Mouse (Mus musculus) right cerebral cortex, postnatal 25 days (tissue): ENCODE measurements around the gene Srrm2.

ENCODE experiments used
- DNase-seq: peaks from one replicate; pipeline ENCODE4 v3.0.0; 2022

Gene Srrm2

DNA sequence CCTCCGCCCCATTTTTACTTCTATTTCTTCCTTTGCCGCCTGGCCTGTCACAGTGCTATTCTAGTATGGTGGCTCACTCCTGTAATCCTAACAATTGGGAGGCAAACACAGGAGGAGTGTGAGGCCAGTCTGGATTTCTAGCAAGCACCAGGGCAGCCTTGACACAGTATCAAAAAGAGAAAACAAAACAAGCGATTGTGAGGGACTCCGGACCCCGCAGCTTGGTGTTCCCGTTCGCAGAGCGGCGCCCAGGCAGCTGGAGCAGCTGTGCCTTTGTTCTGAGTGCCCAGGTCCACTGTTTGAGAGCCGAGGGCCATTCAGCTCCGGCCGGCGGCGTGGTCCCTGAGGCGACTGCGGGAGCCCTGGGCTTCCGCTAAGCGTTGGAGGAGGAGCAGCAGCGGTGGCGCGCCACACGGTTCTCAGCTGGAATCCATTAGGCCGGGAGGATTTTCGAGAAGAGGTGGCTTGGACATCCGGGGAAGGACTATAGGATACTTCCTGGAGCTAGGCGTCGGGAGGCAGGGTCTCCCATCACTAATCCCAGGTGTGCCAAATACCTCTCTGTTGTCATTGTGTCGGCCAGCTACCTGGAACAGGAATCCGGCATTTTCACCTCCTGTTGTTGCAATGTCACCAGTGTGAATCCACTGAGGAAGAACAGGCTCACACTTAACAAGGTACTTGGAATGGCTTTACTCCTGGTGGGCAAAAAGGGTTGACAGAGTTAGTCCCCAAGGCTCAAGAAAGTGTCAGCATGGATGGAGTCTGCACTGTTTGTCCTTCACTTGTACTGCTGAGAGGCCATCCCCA is at the start of gene Srrm2:
TSS of gene Srrm2 (plus strand) at position 264 of the 810 bp plus-strand sequence.
- peak; percentile 67 for DNase-seq

- DNase-seq = no peak
Observed at GRCm38 (mm10) chr17:23740598-23741021, 49.7 kb upstream of the Srrm2 start, which contains the start of gene Paqr4. Paqr4 (minus strand) TSS chr17:23740867.

DNA sequence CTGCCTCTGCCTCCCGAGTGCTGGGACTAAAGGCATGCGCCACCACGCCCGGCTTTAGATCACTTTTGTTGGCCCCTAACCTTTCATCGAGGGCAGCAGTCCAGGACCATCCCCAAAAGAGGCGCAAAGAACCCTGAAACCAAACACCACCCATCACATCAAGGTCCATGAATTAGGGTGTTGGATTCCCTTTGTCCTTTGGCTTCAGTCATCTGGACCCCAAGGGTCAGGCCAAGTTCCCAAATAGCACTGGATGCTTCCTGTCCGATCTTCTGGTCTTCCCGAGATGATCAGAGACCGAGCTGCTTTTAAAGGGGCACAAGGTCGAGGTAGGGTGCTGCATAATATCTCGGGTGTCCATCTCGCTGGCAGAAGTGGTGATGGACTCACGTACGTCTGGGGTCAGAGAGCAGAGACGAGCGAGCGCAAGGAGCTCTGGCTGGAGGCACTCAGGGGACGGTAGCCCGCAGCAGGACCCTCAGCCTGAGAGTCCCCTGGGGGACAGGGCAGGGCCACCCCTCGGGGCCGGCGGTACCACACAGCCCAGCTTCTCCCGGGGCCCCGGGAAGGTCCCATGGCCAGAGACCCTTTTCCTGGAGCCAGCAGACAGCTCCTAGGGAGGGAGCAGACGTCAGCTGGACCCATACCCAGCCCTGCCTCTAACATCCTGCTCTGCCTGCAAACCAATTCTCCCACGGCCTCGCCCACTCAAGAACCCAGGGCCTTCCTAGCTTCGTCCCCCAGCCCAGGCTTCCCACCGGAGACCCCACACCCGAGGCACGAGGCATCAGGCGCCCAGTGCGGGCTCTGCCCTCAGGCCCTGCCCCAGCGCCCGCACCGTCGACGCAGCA is 48.7 kb upstream of the Srrm2 start:
- no peak for DNase-seq

DNA sequence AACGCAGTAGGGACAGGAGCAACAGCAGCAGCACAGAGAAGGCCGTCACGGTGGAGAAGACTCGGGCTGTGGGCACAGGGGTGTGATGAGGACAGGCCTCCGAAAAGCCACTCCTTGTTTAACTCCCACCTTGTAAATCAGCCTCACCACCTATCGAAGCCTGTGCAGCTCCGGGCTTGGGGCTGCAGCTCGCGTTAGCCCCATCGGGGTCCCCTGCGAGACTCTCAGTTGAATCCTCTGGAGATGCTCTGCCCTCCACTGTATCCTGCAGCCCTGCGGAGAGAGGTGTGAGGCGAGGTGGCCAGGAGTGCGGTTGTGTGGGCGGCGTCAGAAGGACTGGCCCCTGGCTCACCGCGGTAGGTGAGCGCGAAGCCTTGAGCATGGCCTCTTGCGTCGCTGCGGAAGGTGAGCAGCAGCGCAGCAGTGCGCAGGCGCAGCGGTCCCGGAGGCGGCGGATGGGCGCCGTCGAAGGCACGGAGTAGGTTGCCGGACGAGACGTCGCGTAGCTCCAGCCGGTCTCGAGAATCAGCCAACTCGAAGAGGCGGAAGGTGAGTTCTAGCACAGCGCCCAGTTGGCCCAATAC is 48.0 kb upstream of the Srrm2 start:
- no peak for DNase-seq

GRCm38 (mm10) chr17:23742941-23743340 is 47.4 kb upstream of the Srrm2 start:
- DNase-seq = no peak

DNA sequence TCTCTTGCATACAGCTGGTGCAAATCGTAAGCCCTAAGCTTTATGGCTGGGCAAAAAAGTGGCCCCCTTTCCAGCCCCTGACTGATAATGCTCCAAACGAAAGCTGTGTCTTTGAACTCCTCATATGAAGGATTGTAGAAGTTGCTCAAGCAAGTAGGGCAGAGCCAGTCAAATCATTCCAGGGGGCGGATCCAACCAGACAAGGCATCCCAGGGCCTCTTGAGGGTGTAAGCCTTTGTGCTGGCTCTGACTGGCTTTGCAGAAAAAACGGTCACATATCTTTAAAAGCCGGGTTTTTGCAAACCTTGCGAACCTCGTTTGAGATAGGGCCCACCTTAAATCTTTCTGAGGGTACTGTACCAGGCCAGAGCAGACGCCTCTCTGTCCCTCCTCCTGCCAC is 46.3 kb upstream of the Srrm2 start:
- DNase-seq = no peak

- no peak for DNase-seq
Observed at GRCm38 (mm10) chr17:23744651-23745050, 45.7 kb upstream of the Srrm2 start.

- no peak for DNase-seq
Observed at GRCm38 (mm10) chr17:23745301-23746251, 44.8 kb upstream of the Srrm2 start, which contains the start of gene Kremen2. Kremen2 (minus strand) TSS chr17:23745833.

GRCm38 (mm10) chr17:23746311-23746710 is 44.0 kb upstream of the Srrm2 start:
- no peak for DNase-seq

DNA sequence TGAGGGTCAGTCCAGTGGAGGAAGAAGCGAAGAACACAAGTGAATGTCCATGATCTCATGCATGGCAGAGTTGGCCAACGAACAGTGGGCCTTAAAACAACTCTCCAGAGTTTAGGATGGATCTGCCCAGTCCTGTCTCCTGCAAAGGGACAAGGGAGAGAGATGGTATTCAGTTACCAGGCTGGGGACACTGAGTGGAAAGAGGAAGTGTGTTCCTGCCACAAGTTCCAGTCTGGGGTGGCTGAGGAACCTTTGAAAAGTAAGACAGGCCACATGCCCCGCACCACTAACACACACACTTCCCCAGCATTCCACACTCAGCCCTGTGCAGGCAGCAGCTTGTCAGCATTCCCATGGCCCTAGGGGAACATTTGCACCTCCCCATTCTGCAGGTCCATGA is 43.6 kb upstream of the Srrm2 start:
- DNase-seq = no peak

- DNase-seq = no peak
Observed at GRCm38 (mm10) chr17:23747471-23747870, 42.9 kb upstream of the Srrm2 start.

DNA sequence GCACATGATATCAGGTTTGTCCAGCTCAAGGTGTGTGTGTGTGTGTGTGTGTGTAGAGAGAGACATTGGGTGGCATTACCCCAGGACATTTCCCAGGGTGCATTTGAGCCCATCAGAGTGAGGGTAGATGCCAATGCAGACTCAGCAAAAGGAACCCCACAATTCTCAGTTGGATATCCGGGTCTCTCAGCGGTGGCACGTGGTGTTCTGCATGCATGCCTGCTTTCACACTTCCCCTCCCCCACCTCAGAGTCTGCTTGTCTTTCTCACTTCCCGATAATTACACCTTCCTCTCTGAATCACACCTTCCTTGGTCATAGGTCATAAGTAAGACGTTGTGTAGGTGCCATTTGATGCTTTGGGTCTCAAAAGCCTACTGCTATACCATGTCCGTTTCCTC is 42.3 kb upstream of the Srrm2 start:
- DNase-seq = no peak

GRCm38 (mm10) chr17:23748631-23749391 is 41.5 kb upstream of the Srrm2 start:
- peak; percentile 50 for DNase-seq

GRCm38 (mm10) chr17:23749400-23750191 is 40.7 kb upstream of the Srrm2 start:
- no peak for DNase-seq

- DNase-seq = no peak
Observed at GRCm38 (mm10) chr17:23755689-23756088, 34.6 kb upstream of the Srrm2 start.

GRCm38 (mm10) chr17:23757581-23757980 is 32.8 kb upstream of the Srrm2 start:
- DNase-seq = no peak

DNA sequence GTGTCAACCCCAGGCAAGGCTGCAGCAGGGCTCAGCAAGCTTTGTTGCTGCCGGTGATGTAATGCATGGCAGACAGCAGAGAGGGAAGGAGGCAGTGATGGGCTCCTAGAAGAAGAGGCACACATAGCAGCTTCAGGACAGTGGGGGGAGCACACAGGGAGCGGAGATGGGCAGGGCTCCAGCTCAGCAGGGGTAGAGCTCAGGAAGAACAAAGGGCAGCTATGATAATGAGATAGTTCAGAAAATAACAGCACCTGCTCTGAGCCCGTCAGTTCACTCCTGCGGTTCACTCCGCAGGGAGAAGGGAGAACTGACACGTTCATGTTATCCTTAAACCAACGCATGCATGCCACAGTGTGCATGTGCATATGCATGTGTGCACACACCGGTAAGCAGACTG is 31.5 kb upstream of the Srrm2 start:
- no peak for DNase-seq

DNA sequence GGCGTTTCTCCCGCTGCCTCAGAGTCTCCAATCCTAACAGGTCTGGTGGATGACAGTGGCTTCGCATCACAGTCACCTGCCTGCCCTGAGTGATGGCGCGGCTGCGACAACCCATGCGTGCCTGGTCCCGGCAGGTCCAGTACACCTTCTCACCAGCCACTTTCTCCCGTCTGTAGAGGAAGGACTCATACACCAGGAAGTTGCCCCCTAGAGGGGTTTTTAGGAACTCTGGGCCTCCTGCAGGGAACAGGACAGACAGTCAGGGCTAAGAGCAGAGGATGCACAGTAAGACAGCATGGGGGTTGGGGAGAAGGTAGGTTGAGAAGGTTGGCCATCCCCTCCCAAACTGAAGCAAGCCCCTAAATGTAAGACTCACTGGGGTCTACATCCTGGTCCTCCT is 30.1 kb upstream of the Srrm2 start:
- DNase-seq = no peak

DNA sequence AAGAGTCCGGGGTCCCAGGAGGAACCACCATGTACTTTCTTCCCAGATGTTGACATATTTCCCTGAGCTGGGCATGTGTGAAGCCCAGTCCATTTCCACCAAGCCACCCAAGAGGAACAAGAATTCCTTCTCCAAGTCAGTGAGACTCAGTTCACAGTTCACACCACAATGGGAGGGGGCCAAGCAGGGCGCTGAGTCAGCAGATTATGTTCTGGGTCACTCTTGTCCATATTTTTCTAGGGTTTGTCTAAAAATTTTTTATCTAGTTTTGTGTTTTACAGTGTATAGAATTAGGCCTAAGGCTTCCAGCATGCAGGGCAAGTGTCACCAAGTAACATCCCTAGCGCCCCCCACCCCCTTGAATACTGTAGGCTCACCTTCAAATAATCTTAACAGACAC is 29.2 kb upstream of the Srrm2 start:
- no peak for DNase-seq

DNA sequence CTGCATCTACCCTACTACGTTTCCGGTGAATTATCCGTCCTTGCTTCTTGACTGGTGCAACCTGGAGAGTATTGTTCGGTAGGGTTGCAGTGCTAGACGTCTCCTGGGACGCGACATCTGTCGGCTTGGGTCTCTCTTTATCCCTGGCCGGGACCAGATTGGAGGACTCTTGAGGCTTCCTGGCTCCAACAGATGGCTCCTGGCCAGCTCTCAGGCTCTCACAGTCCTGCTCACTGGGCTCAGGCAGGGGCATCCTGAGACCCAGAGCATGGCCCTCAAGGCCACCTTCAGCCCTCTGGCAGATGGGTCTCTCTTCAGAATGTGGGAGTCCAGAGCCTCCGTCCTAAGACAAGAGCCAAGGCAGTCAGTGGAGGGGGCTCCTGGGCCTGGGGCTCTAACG is 27.4 kb upstream of the Srrm2 start:
- DNase-seq = no peak

- DNase-seq = no peak
Observed at GRCm38 (mm10) chr17:23770493-23770892, 19.8 kb upstream of the Srrm2 start.
